Comparison of ENCODE assay signal across 9 mouse cellular contexts in the genomic region with DNA sequence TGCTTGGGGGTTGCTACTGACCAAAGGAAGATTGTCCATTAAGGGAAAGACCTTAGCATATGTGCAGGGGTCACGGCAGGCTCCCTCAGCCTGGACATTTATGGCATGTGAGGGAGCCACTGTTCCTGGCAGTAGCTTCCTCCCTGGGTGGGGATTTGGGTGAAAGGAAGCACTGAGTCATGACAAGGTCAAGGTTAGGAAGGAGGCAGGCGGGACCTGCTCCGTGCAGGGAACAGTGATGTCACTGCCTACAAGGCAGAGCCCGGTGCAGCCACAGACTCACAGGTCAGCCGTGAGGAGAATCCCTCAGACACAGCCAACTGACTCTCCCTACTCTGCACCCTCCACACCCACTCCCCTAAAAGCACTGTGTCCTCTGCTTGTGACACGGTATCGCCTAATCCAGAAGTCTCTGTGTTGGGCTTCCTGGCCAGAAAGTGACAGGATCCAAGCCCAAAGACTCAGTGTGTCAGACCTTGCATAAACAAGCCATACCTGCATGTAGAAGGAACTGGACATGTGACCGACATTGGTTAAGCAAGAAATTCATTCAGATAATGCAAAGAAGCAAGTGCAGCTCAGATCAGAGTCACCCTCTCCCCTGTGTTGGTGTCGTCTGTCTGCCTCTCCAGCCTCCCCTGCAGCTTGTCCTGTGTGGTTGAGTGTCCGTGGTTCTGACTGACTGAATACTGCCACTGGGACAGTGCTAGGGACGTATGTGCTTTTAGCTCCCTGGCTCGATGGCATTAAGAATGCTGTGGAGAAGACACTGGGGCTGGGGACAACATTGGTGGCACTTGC. TPM values are rescaled to one million over a fixed set of nuclear protein-coding genes. Genes with fewer than 3 reads are reported as not detected.
DNase-seq lines count a peak whose midpoint lies in the region; ATAC-seq and TF ChIP-seq lines count a peak whose summit lies in the region.
"Had no signal": no experiment of that assay in that cellular context is flagged by ENCODE, and none has a peak within 500 bp of the region (broad histone marks: within the 10 kb centered on the region; RNA-seq: fewer than 3 reads in every experiment).

No protein-coding gene starts in this region.

- no peaks in the 10 kb centered on the region for H3K27me3 ChIP-seq in heart, embryonic 16.5 days (ENCODE audit: control insufficient read depth, insufficient read depth, low read length)
- no peaks in the 10 kb centered on the region for H3K27me3 ChIP-seq in liver, postnatal 0 days (ENCODE audit: insufficient read depth, low read length)
- H3K27me3 ChIP-seq in forebrain, embryonic 11.5 days (ENCODE audit: control insufficient read depth, insufficient read depth, low read length): no peaks in the 10 kb centered on the region
- H3K27me3 ChIP-seq: neural tube, embryonic 12.5 days had no signal

- ATAC-seq in heart, embryonic 16.5 days (replicated peaks; ENCODE audit: extremely low read depth, insufficient read depth, low FRiP score): peak; percentile 69
- ATAC-seq in liver, postnatal 0 days: peak; percentile 58
- ATAC-seq in forebrain, embryonic 11.5 days (replicated peaks; ENCODE audit: low FRiP score): no peak

- DNase-seq in embryo, embryonic 11 days: peak; percentile 19
- DNase-seq in embryo, embryonic 10.5 days (ENCODE audit: low spot score): no peak
- peak; percentile 91 to 96 for DNase-seq in adrenal gland, adult (ENCODE audit: inconsistent age in 2 of 2, low spot score in 1 of 2)
- no peak for DNase-seq in liver, postnatal 0 days
- DNase-seq in thymus, postnatal 25 days: no peak
- no peak for DNase-seq in natural killer cell, adult 2 months (ENCODE audit: low spot score in 2 of 2)
- DNase-seq in forebrain, embryonic 11.5 days (ENCODE audit: low spot score): no peak

- peaks cover 49% of the 10 kb centered on the region for H3K4me1 ChIP-seq in heart, embryonic 16.5 days (ENCODE audit: control insufficient read depth, insufficient read depth, low read length)
- peaks cover 14% of the 10 kb centered on the region for H3K4me1 ChIP-seq in liver, postnatal 0 days (ENCODE audit: insufficient read depth)
- H3K4me1 ChIP-seq in forebrain, embryonic 11.5 days (replicated peaks; ENCODE audit: control insufficient read depth, insufficient read depth, low read length): no peaks in the 10 kb centered on the region

- H3K27ac ChIP-seq in heart, embryonic 16.5 days (ENCODE audit: low read length): peak overlapping the region; percentile 69
- H3K27ac ChIP-seq in liver, postnatal 0 days (ENCODE audit: low read depth): no peak overlapping the region
- H3K27ac ChIP-seq in forebrain, embryonic 11.5 days (ENCODE audit: low read depth, low read length): no peak overlapping the region
- H3K27ac ChIP-seq: neural tube, embryonic 12.5 days had no signal

- H3K36me3 ChIP-seq in heart, embryonic 16.5 days (ENCODE audit: control insufficient read depth, insufficient read depth): no peaks in the 10 kb centered on the region; the same call in 1 of the 2 replicates
- H3K36me3 ChIP-seq in liver, postnatal 0 days (replicated peaks; ENCODE audit: insufficient read depth, low read length): no peaks in the 10 kb centered on the region
- no peaks in the 10 kb centered on the region for H3K36me3 ChIP-seq in forebrain, embryonic 11.5 days (ENCODE audit: control insufficient read depth, insufficient read depth, low read length)
- H3K36me3 ChIP-seq: neural tube, embryonic 12.5 days had no signal

- peak overlapping the region; percentile 21 for H3K9ac ChIP-seq in heart, embryonic 16.5 days (ENCODE audit: low read length)
- no peak overlapping the region for H3K9ac ChIP-seq in liver, postnatal 0 days (replicated peaks)
- no peak overlapping the region for H3K9ac ChIP-seq in forebrain, embryonic 11.5 days (ENCODE audit: low read length)
- H3K9ac ChIP-seq: neural tube, embryonic 12.5 days had no signal

- 40% methylated on average over 12 of the region's 12 CpGs for WGBS in heart, embryonic 16.5 days
- 34% methylated on average over 12 of the region's 12 CpGs for WGBS in liver, postnatal 0 days (ENCODE audit: insufficient replicate concordance)
- WGBS in forebrain, embryonic 11.5 days: 87% methylated on average over 12 of the region's 12 CpGs

- no peak overlapping the region for H3K4me3 ChIP-seq in heart, embryonic 16.5 days (ENCODE audit: low read length)
- H3K4me3 ChIP-seq in liver, postnatal 0 days (ENCODE audit: low read depth, low read length): no peak overlapping the region
- H3K4me3 ChIP-seq in forebrain, embryonic 11.5 days (ENCODE audit: low read depth, low read length): no peak overlapping the region
- H3K4me3 ChIP-seq: neural tube, embryonic 12.5 days had no signal

- no peak overlapping the region for H3K4me2 ChIP-seq in heart, embryonic 16.5 days (ENCODE audit: low read depth, low read length)
- no peak overlapping the region for H3K4me2 ChIP-seq in liver, postnatal 0 days (ENCODE audit: low read depth, low read length)
- H3K4me2 ChIP-seq in forebrain, embryonic 11.5 days (ENCODE audit: low read depth, low read length, severe bottlenecking): no peak overlapping the region
- H3K4me2 ChIP-seq: neural tube, embryonic 12.5 days had no signal

- no peak for TF ChIP-seq CTCF in liver, postnatal 0 days (IDR thresholded peaks at IDR 0.05; ENCODE audit: low read depth)

- no peak for TF ChIP-seq EP300 in liver, postnatal 0 days (IDR thresholded peaks at IDR 0.05; ENCODE audit: low read depth)

- H3K9me3 ChIP-seq in heart, embryonic 16.5 days (replicated peaks; ENCODE audit: control insufficient read depth, low read length): no peaks in the 10 kb centered on the region
- H3K9me3 ChIP-seq in liver, postnatal 0 days (ENCODE audit: low read length): no peaks in the 10 kb centered on the region
- no peaks in the 10 kb centered on the region for H3K9me3 ChIP-seq in forebrain, embryonic 11.5 days (ENCODE audit: control insufficient read depth, low read length)
- H3K9me3 ChIP-seq: neural tube, embryonic 12.5 days had no signal

RNA-seq across cellular contexts. Expression of a gene that starts 27.9 kb away (rescaled TPM):
- 213 and 274 TPM in 2 replicates for polyA plus RNA-seq in heart, embryonic 16.5 days (2015; fragmentation: Nextera tagmentation; extraction: Ambion mirVana)
- 15.8 and 22.6 TPM in 2 replicates for polyA plus RNA-seq in liver, postnatal 0 days (2015; fragmentation: Nextera tagmentation; extraction: Ambion mirVana)
- 118 and 130 TPM in 2 replicates for polyA plus RNA-seq in forebrain, embryonic 11.5 days (2014; fragmentation: Nextera tagmentation; extraction: Ambion mirVana)

RNA-seq across cellular contexts. Expression of a gene that starts 27.9 kb away (rescaled TPM):
- 80.1 and 105 TPM in 2 replicates for polyA plus RNA-seq in heart, embryonic 16.5 days (2015; fragmentation: Nextera tagmentation; extraction: Ambion mirVana)
- 8.0 and 9.7 TPM in 2 replicates for polyA plus RNA-seq in liver, postnatal 0 days (2015; fragmentation: Nextera tagmentation; extraction: Ambion mirVana)
- polyA plus RNA-seq in forebrain, embryonic 11.5 days (2014; fragmentation: Nextera tagmentation; extraction: Ambion mirVana): 40.4 and 45.4 TPM in 2 replicates

Comparison
In these comparisons a context has a peak if more than half of its experiments do, and no peak if none do; other contexts are left out.
1. DNase-seq: peak in embryo, embryonic 11 days (single experiment) and adrenal gland, adult (2 of 2); none in embryo, embryonic 10.5 days (single experiment), liver, postnatal 0 days (single experiment), thymus, postnatal 25 days (single experiment), natural killer cell, adult 2 months (0 of 2) and forebrain, embryonic 11.5 days (single experiment).